Mouse (Mus musculus): ENCODE measurements around the gene Wdcp.

DNA sequence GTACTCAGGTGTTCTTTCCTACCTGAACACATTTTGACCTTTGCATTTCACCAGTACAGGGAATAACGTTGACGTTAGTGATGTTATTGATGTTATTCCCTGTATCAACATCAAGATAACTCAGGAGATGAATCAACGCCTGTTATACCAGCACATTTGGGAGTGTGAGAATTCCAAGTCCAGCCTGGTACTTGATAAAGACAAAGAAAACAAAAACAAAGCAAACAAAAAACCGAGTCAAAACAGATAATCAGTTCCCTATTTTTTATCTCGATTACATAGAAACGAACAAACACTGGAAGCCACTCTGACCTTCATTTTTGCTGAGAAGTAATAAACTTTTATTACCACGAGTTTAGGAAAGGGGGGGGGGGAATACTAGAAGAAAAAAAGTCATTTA lies 63.4 kb downstream of the Wdcp start:
- TF ChIP-seq POLR2A (IDR thresholded peaks at IDR 0.05; ENCODE audit: extremely low read depth, insufficient read depth, low read length) = no peak
- no peak for TF ChIP-seq CTCF (IDR thresholded peaks at IDR 0.05; ENCODE audit: low read depth, low read length)

All from liver, adult 2 months (tissue).